Mouse (Mus musculus) Muller cell, postnatal 12 days (primary cell): Measurements from ENCODE around the gene Lif.

Experiments
- DNase-seq: peaks from one replicate; pipeline ENCODE4 v3.0.0-alpha.2; 2015; ENCODE audit errors: inconsistent ontology term

Lif gene

DNA sequence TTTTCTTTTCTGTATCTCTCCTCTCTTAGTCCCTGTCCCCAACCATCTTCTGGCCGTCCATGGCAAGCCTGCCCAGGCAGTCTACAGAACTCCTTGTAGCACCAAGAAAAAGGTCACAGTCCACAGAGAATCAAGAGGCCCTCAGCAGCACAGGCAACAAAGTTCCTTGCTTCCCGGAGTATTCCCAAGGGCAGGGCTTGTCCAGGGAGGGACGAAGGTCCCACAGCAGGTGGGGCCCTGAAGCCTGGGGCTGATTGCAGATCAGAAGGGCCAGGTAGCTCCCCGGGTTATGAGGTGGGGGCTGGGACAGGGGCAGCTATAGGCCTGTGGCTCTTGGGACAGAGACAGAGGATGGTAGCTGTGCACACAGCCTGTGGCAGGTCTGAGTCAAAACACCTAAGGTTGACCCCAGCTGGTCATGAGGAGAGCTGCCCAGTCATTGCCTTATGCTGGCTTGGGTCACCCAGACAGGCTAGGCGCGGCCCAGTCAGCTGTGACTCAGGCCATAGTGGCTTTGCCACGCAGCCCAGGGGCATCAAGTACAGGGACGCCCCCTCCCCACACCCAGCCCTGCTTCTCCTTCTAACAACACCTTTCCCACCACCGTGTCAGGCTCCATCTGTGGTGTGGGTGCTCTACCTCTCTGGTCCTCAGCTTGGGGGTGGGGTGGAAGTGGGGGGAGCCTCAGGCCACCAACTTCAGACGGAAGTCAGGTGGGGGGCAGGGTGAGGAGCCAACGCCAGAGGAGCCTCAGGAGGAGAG lies at the start of gene Lif:
Gene Lif, plus strand, starts transcription at position 712 of the 762 bp plus-strand sequence.
- no peak for DNase-seq

DNA sequence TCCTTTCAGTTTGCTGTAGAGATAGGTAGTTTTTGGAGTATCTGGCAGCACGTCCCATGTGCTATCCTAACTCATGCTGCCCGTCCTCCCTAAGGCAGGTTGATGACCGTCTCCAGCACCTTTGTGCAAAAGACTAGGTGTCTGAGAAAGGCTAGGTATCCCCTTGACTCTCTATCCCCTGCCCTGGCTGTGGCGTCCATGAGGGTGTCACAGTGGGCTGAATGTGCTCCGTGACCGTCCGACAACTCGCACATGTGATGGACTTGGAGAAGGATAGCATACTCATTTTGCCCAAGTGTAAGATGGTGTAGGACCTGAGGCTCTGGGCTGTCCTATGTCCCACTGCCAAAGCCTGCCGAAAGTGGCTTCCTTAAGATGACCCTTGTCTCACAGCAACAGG lies 49.7 kb upstream of the Lif start:
- DNase-seq = no peak

DNA sequence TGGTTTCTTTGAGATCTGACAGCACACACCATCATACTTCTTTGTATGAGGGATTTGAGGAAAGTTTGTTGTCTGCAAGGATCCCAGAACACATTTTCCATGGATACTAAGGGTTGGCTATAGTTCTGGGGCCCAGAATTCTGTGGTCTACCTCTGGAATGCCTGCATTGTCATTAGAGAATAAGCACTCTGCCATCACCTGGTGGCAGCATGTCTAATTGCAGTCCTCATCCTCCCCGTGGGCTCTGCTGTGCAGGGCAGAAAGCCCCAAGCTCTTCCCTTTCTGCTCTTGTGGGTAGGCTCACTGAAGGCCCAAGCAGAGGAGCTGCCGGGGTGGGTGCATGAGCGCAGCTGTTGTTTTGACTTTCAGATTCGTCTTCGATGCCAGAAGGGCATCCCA lies 47.8 kb upstream of the Lif start:
- DNase-seq = no peak

DNA sequence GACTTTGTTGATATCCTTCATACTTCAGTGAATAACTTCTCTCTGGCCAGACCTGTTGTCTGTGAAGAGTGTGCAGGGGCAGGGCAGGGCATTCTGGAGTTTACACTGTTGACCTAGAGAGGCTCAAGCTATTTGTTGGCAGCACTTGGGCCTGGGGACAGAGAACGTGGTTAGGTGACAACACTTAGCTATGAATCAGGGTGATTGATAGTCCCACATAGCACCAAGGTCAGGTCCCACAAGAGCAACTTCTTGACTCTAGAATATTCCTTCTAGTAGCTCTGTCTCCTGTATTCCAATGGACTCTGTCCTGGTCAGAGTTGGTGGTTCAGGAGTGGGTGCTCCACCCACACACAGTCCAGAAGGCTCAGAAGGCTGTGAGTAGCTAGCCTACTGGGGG lies 46.6 kb upstream of the Lif start:
- DNase-seq = no peak

DNA sequence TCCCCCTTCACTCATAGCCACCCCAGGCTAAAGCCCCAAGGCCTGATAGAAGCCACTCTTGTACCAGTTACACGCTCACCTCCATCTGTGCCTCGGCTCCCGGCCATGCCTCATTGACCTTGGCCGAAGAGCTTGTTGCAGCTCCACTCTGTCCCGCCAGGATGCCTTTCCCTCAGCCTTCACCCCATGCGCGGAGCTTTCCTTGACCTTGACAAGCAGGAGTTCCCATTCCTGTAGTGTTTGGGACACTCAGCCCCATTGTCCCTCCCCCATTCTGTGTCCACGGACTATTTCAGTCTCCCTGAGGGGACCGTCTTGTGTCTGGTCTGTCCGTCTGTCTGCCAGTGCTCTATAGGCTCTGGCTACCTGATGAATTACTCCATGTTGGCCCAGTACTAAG lies 44.2 kb upstream of the Lif start:
- DNase-seq = no peak

DNA sequence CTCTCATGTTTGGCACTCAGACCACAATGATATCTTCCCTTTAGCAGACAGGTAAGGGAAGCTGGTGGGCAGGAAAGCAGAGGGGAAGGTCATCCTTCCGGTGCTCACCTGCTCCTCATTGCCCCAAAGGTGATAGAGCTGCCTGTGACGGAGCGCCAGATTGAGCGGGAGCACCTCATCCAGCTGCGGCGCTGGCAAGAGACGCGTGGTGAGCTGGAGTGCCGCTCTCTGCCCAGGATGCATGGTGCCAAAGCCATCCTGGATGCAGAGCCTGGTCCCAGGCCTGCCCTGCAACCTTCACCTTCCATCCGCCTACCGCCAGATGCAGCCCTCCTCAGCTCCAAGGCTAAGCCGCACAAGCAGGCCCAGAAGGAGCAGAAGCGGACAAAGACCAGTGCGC lies 42.8 kb upstream of the Lif start:
- no peak for DNase-seq

DNA sequence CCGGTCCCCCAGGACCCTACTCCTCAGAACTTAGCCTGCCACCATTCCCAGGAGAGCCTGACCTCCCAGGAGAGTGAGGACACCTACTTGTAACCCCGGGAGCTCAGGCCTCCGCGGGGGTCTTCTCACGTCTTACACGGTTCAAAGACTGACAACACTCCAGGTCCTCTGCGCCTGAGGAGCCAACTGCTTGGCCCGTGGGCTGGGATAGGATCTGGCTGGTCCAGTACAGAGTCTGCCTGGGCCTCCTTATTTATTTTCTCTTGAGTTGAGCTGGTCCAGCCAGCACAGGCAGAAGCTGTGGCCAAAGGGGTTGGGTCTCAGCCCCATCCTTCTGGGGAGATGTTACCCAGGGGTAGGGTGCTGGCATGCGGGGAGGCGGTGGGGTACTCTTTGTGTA lies 42.3 kb upstream of the Lif start:
- no peak for DNase-seq

DNA sequence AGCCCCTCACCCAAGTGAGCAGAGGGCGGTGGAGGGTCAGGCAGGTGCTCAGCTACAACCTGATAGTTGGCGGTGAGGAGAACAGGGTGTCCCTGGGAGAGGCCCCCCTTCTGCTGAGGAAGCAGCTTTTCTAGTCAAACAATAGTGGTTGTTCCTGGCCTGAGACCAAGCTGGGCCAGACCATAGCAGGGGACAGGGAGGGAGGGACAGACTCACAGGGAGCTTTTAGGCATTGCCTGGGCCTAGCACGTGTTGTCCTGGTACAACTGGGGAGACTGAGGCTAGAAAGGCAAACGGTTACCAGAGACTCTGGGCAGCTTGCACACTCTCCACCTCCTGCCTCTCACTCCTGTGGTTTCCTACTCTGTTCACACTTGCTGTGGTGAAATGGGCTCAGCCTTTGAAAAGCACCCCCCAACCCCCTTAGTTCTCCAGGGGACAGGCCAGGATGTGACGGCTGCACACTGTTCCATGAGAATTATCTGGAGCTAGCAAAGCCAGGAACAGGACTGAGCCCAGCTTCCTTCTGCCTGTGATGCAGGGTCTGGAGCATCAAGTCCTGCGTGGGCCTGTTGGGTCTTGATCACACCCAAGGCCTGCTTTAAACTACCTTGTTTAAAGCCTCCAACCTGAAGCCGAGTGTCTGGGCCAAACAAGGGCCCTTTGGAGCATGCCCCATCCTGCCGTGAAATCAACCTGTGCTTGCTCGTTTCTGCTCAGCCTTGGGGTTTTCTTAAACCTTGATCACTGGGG lies 40.9 kb upstream of the Lif start:
- DNase-seq = no peak

DNA sequence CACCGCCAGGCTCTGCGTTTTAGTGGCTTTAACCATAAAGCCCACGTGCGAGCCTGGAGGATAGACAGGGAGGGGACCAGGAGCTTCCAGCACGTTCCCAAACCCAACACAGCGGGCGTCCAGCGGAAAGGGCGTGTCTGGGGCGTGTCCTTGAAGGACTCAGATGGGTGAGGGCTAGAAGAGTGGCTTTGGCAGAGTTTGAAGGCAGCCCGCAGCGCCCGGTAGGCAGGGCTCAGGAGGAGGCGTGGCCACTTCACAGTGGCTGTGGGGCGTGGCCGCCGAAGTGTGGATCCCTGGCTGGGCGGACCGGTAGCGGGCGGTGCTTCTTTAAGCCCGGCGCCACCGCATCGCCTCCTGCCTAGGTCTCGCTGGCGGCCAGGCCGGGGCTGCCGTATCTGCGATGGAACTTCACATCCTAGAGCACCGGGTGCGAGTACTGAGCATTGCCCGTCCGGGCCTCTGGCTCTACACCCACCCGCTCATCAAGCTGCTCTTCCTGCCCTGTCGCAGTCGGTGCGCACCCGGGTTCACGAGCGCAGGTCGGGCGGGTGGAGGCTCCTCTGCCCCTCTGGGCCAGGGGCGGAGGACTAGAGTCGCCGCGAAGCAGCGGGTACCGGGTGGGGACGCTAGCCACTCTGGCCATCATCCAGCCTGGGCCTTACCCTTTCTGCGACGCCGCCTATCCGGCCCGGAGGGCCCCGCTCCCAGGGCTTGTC lies 39.3 kb upstream of the Lif start, which contains the start of gene Castor1:
Gene Castor1, plus strand, starts transcription at position 312 of the 716 bp plus-strand sequence.
- DNase-seq = peak; percentile 93

DNA sequence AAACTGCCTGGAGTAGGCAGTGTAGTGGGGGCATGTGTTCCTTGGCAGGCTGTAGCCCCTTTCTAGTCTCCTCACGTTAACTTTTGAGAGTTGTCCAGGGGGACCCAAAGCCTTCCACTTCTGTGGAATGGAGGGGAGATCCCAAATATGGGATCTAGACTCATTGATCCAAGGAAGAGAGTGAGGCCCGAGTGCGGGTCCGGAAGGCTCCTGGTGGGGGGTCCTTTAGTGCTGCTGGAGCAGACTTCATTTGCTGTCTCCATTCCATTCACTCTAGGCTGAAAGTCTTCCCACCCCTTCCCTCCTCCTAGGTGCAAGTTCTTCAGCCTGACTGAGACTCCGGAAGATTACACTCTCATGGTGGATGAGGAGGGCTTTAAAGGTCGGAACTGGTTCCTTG lies 38.7 kb upstream of the Lif start:
- no peak for DNase-seq

DNA sequence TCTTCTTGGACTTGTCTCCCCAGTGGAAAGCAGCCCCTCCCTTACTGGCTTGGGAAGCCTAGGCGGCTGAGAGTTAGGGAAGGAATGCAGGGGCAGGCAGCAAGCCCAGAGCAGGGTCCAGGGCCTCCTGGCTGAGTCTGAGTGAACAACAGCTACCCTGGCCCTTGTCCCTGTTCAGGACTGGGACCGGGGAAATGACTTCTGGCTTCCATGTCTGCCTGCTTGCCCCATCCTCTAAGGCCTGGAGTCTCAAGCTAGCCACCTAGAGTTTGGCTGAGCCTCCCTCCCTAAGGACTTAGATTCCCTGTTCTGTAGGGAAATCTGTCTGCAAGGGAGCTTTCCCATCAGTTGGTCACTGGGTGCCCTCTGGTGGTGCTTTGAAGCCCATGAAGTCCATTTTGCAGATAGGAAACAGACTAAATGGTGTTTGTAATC lies 38.0 kb upstream of the Lif start:
- DNase-seq = peak; percentile 80

DNA sequence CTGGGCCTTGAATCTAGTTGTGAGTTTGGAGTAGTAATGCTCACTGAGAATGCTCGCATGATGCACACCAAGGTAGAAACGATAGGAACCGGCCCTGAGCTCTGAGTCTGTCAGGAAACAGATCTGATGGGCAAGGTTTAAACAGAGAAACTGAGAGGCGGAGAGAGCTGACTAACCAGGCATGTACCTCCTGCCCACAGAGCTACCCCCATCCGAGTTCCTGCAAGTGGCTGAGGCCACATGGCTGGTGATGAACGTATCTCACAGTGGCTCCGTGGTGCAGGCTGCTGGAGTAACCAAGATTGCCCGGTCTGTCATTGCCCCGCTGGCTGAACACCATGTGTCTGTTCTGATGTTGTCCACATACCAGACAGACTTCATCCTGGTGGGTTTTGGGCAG lies 37.4 kb upstream of the Lif start:
- no peak for DNase-seq

DNA sequence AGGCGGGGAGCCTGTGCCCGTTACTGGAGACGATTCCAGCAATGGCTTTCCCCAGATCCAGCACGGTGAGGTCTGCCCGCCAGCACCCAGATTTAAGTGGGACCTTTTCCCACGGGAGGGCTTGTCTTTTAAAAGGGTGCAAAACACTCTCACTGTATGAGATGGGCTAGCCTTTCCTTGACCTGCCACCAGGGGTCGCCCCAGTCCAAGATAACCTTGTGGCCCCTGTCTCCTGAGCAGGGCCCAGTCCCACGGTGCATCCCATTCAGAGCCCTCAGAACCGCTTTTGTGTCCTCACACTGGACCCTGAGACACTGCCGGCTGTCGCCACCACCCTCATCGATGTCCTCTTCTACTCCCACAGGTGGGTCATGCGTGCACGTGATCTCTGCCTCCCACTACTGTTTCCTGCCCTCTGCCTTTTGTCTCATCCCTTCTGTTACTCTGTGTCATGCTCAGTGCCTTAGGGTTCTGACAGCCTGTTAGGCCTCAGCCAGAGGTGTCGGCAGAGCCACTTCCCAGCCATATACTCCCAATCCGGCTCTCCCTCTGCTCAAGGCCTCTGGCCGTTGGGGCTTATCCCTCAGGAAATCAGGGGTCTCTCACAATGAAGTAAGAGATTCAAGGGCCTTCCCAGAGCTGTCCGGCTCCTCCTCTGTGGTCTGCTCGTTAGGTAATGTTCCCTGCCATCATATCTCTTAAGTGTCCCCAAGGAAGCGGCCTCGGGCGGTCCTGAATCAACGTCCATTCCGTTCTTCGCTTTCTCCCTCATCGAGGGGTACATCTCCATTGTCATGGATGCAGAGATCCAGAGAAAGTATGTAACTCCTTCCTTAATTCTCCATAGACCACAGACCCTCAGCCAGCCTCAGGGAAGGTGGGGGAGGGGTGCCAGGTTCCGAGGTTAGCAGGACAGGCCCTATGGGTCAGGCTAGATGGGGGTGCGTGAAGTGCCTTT lies 36.6 kb upstream of the Lif start:
- peak; percentile 81 for DNase-seq

DNA sequence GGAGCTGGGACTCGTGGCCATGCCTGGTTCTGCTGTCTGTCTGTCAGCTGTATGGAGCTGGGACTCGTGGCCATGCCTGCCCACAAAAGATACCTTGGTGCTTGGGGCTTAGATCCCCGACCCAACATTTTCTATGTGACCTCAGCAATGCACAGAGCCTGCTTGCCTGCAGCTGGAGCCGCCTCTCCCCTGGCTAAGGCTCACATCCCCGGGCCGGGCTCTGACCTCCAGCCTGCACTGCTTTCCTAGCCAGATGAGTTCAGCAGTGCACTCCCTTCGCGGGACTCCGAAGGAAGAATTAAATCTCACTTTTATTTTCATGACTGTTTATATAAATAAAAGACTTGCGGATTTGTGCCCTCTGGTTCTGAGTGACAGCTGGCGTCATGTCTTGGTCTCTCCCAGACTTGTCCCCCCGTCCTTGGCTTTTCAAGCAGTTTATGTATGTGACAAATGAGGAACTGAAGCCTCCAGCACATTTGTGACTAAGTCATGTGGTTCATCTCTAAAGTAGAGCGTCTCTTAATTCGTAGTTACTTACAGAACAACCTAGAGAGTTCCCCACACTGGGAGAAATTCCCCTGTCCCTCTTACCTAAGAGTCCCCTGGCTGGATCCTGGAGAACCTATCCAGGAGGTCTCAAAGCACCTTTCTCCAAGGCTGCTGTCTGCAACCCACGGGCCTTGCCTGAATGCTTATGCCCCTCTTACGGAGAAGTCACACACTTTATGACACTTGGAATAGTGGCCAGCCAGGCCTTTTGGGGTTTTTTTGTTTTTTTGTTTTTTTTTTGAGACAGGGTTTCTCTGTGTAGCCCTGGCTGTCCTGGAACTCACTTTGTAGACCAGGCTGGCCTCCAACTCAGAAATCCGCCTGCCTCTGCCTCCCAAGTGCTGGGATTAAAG lies 35.1 kb upstream of the Lif start:
- DNase-seq = no peak

DNA sequence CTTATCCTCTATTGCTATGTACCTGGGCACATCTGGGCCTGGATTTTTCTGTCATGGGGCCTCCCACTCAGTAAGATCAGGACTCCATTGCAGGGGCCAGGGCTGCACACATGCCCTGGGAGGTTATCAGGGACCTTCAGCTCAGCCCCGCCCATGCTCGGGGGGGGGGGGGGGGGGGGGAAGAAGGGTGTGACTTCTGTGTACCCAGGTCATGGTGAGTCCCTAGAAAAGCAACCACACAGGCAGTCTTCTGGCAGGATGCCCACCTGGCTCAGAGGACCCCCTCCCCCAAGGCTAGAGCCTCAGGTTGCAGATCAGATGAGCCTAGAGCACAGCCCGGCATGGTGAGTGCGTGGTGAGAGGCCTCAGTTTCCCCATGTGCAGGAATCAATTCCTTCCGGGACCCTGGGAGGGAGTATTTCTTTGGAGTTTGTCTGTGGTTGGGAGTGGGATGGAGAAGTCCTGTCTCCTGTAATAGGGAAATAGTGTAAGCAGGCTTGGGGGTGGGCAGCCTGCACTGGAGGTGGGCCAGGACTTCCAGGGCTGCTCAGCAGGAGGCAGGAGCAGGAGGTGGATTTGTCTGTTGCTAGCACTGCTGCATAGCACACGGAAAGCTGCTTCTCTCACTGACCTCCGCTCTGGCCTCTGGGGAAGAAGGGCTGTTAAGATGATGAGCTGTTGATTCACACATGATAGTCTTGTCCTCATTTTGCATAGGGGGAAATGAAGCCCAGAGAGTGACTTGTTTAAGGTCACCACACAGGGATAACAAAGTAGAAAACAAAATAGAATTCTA lies 33.8 kb upstream of the Lif start:
- no peak for DNase-seq

DNA sequence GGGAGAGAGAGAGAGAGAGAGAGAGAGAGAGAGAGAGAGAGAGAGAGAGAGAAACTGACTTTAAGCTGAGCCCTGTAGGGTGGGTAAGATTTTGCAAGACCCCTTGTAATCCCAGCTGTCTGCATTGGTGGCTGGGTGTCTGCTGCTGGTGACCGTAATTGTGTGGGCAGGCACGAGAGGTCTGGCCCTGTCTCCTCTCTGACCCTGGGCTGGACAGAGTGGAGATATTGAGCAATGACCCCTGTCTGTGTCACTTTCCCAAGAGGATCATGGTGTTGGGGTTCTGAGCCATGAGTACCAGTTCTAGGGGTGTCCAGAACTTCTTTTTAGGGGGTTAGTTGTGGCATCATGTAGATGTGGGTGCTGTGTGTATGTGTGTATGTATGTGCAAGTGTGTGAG lies 33.1 kb upstream of the Lif start:
- DNase-seq = no peak

DNA sequence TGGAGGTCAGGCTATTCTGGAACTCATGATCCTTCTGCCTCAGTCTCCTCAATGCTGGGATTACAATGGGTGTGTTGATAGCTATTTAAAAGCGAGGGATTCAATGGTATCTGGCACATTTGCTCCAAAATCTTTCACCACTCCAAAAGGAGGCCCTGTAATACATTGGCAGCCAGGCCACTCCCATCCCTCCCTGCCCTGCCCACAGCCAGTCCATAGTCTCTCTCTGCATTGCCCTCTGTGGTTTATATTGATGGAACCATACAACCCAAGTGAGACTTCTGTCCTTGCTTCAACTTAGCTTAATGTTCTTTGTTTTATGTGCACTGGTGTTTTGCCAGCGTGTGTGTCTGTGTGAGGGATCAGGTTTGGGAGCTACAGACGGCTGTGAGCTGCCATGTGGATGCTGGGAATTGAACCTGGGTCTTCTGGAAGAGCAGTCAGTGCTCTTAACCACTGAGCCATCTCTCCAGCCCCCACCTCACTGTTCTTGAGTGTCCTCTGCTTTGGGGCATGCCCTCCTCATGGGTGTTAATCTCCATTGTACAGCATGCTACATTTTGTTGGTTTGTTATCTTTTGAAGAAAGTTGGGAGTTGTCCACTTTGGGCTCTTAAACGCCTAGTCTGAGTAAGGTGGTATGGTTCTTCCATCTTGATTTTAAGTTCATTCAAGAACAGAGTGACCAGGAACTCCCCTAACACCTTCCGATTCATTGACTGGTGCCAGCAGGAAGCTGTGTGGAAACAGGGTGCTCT lies 30.6 kb upstream of the Lif start:
- DNase-seq = no peak

DNA sequence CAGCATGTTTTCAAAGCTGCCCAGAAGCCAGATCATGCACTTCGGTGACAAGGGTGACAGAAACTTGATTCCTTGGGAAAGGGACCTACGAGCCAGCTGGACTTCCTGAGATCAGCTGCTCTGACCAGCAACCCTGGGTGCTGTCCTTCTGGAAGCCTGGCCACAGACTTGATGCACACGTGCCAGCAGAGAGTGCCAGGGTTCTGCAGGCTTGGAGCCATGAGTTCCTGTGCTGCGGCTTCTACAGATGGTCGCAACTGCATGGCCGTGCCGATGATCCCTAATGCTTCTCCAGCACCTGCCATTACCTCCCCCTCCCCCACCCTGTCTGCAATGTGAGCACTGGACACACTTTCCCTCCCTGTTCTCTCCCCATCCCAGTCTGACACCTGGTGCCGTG lies 28.9 kb upstream of the Lif start:
- peak; percentile 59 for DNase-seq

DNA sequence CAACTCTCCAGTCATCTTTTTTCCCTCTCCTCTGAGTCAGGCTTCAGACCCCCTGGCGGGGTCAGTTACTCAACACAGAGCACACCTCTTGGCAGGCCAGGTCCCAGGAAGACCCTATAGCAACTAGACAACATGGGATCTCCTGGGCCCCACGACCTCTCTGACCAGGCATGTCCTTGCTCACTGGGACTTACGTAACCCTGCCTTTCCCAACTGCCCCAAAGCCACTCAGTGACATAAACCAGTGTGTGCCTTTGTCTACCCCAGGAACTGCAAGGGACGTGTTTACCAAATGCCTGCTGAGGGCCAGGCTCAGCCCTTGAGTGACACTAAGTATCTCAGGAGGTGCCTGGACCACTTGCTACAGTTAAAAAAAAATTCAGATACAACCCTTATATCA lies 27.5 kb upstream of the Lif start:
- no peak for DNase-seq
